Mouse (Mus musculus): ENCODE measurements at regions not wholly inside any gene's neighbourhood (a gene's known extent, or its start where the extent isn't known, plus 50 kb on each side); places are given as distances from the start of the nearest gene placed in this dataset.

DNA sequence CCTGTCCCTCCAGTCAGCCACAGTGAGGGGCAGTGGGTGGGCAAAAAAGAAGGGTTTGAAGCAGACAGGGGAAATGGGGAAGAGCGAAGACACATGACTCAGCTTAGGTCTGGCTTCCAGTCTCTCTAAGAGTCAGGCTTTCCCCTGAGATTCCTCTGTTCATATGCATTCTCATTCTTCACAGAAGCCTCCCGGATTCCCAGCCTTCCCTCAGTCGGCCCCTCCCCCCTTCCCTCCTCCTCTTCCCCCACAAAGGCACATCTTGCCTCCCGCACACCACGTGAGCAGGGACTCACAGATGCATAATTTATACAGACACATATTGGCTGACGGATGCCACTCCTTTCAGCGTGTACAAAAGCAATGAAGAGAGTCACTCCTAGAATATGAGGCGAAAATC is 259.8 kb downstream of the Sox11 start:
- 7% methylated on average over 8 of the region's 8 CpGs for whole genome bisulfite sequencing
- H3K27ac ChIP-seq (replicated peaks; ENCODE audit: low read depth, low read length) = no peak overlapping the region
- H3K4me1 ChIP-seq (ENCODE audit: control insufficient read depth, insufficient read depth, low read length) = peaks cover 10% of the 10 kb centered on the region
- peak overlapping the region; percentile 20 for H3K4me3 ChIP-seq (replicated peaks; ENCODE audit: low read length)
- H3K27me3 ChIP-seq (ENCODE audit: control insufficient read depth, insufficient read depth, low read length) = no peaks in the 10 kb centered on the region
- no peak overlapping the region; the same call in 1 of the 2 replicates for H3K9ac ChIP-seq (ENCODE audit: low read depth, low read length, severe bottlenecking)
- TF ChIP-seq POLR2A (IDR thresholded peaks at IDR 0.05; ENCODE audit: borderline replicate concordance, extremely low read depth, insufficient read depth, insufficient read length) = no peak
- ATAC-seq (ENCODE audit: low FRiP score, low read depth) = peak; percentile 82
- peak; percentile 65 for DNase-seq (ENCODE audit: low spot score)
- H3K9me3 ChIP-seq (ENCODE audit: control insufficient read depth, low read length) = no peaks in the 10 kb centered on the region
- H3K36me3 ChIP-seq (ENCODE audit: control insufficient read depth, insufficient read depth, low read length) = no peaks in the 10 kb centered on the region
- H3K4me2 ChIP-seq (replicated peaks; ENCODE audit: low read depth, low read length, severe bottlenecking) = peak overlapping the region; percentile 44

DNA sequence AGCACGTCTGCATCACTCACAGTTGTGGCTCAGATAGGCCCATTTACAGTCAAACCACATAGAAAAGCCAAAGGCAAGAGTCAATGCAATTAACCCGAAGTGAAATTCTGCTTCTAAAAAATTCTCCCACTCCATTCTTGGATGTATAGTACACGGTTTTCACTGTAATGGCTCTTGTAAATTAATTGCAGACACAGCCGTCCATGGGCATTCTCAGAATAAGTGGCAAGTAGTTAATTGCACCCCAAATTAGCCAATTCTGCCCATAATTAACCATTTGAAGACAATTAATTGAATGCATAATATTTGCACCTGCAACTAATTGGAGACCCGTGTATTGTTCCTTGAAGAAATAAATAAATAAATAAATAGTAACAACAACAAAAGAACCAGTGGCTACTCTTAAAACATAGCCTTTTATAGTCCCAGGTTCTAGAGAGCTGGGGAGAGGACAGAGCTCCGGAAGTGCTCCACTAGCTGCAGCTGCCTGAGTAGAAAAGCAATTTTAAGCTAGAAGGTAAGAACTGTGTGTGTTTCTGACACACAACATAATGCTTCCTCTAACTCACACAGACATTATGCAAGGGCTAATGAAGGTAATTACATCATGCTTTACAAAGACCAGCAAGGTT is 266.2 kb downstream of the Sox11 start:
- Histone ChIP-seq H3K27me3 (ENCODE audit: control insufficient read depth, insufficient read depth, low read length) (no peaks in the 10 kb centered on the region), H3K9me3 (ENCODE audit: control insufficient read depth, low read length) (no peaks in the 10 kb centered on the region), H3K4me2 (replicated peaks; ENCODE audit: low read depth, low read length, severe bottlenecking) (no peak overlapping the region), H3K27ac (replicated peaks; ENCODE audit: low read depth, low read length) (no peak overlapping the region), H3K9ac (ENCODE audit: low read depth, low read length, severe bottlenecking) (no peak overlapping the region), H3K36me3 (ENCODE audit: control insufficient read depth, insufficient read depth, low read length) (no peaks in the 10 kb centered on the region), H3K4me3 (replicated peaks; ENCODE audit: low read length) (no peak overlapping the region), H3K4me1 (ENCODE audit: control insufficient read depth, insufficient read depth, low read length) (no peaks in the 10 kb centered on the region)
- ATAC-seq (ENCODE audit: low FRiP score, low read depth) (no peak), DNase-seq (ENCODE audit: low spot score) (no peak)
- 28% methylated on average over 6 of the region's 6 CpGs for whole genome bisulfite sequencing
- TF ChIP-seq POLR2A (IDR thresholded peaks at IDR 0.05; ENCODE audit: borderline replicate concordance, extremely low read depth, insufficient read depth, insufficient read length) = no peak

DNA sequence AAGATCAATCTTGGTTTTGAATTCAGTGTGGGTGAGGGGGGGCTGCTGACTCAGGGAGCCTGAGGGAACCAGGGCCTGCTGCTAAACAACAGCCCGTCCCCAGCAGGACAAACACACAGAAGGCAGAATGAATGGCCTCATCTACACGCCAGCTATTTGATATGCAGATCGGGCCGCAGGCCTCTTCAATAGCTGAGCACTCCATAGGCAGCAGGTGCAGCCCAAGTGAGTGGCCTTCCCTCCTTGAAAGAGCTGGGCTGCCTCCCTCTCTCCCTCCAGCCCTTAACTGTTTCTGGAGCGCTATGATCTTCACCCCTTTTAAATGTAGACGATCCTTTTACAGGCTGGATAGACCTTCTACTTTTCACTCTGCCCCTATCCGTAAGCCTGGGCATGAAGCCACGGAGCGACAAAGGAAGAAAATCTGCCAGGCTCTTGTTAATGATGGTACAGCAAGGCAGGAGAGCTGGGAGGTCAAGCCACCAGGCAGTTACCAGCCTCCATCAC is 277.3 kb downstream of the Sox11 start:
- Histone ChIP-seq H3K4me2 (replicated peaks; ENCODE audit: low read depth, low read length, severe bottlenecking) (no peak overlapping the region), H3K4me1 (ENCODE audit: control insufficient read depth, insufficient read depth, low read length) (peaks cover 14% of the 10 kb centered on the region), H3K27ac (replicated peaks; ENCODE audit: low read depth, low read length) (no peak overlapping the region), H3K36me3 (ENCODE audit: control insufficient read depth, insufficient read depth, low read length) (no peaks in the 10 kb centered on the region), H3K27me3 (ENCODE audit: control insufficient read depth, insufficient read depth, low read length) (no peaks in the 10 kb centered on the region), H3K9ac (ENCODE audit: low read depth, low read length, severe bottlenecking) (no peak overlapping the region), H3K9me3 (ENCODE audit: control insufficient read depth, low read length) (no peaks in the 10 kb centered on the region), H3K4me3 (replicated peaks; ENCODE audit: low read length) (no peak overlapping the region)
- no peak for ATAC-seq (ENCODE audit: low FRiP score, low read depth)
- WGBS = 38% methylated on average over 9 of the region's 9 CpGs
- no peak for DNase-seq (ENCODE audit: low spot score)
- TF ChIP-seq POLR2A (IDR thresholded peaks at IDR 0.05; ENCODE audit: borderline replicate concordance, extremely low read depth, insufficient read depth, insufficient read length) = no peak

DNA sequence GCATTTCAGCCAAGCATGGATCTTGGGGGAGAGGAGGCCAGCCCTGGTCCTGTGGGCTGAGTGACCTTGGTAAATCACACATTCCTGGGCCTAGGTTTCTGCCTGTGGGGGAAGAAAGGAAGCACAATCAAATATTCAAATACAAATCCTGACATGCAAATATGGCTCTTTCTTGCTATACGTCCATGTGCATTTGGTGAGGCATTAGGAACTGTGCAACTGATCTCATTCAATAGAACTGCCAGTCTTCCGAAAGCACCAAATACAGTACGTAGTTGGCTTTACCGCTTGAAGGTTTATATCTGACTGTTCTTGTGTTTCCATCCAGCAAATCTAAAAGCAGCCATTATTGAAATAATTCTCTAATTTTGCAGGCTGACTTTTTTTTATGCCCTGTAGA is 278.9 kb downstream of the Sox11 start:
- TF ChIP-seq POLR2A (IDR thresholded peaks at IDR 0.05; ENCODE audit: borderline replicate concordance, extremely low read depth, insufficient read depth, insufficient read length) = no peak
- ATAC-seq (ENCODE audit: low FRiP score, low read depth) = no peak

DNA sequence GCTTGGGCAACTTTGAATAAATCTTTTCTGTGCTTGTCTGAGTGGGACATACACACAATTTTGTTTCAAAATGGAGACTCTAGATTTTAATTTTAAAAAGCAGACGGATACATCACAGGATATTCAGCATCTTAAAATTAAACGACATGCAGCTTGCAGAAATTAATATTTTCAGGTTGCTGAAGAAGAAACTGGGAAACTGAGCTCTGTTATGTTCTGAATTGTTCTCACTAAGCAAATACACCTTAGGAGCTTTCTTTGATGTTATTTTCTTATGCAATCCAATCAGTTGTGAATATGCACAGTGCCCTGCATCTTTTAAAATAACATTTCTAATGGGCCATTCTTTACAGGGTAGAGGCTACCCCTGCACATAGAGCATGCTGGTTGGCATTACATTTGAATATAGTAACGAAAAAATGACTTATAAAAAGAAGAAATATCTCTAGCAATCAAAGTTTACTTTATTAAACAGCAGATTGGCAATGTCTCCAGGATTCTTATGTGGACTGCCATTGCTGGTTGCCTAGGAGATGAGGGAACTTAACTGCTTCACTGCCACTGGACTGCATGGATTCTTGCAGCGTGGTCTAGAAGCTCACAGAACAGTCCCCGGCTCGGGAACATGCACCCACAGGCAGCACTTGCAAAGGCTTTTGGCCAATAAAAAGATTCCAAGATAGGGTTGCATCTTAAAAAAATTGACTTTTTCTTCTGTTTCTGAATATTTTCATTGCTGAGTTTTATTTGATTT is 279.7 kb downstream of the Sox11 start:
- peaks cover 14% of the 10 kb centered on the region for H3K4me1 ChIP-seq (ENCODE audit: control insufficient read depth, insufficient read depth, low read length)
- DNase-seq (ENCODE audit: low spot score) (no peak), ATAC-seq (ENCODE audit: low FRiP score, low read depth) (no peak)
- no peak overlapping the region; the same call in 1 of the 2 replicates for H3K27ac ChIP-seq (replicated peaks; ENCODE audit: low read depth, low read length)
- peak overlapping the region; percentile 27; the same call in 1 of the 2 replicates for H3K4me3 ChIP-seq (replicated peaks; ENCODE audit: low read length)
- no peaks in the 10 kb centered on the region for H3K36me3 ChIP-seq (ENCODE audit: control insufficient read depth, insufficient read depth, low read length)
- no peak for TF ChIP-seq POLR2A (IDR thresholded peaks at IDR 0.05; ENCODE audit: borderline replicate concordance, extremely low read depth, insufficient read depth, insufficient read length)
- no peaks in the 10 kb centered on the region for H3K27me3 ChIP-seq (ENCODE audit: control insufficient read depth, insufficient read depth, low read length)
- H3K9me3 ChIP-seq (ENCODE audit: control insufficient read depth, low read length) = no peaks in the 10 kb centered on the region
- peak overlapping the region; percentile 62 for H3K4me2 ChIP-seq (replicated peaks; ENCODE audit: low read depth, low read length, severe bottlenecking)
- WGBS = 63% methylated on average over 6 of the region's 6 CpGs
- H3K9ac ChIP-seq (ENCODE audit: low read depth, low read length, severe bottlenecking) = no peak overlapping the region

More for the DNA sequence above, 278.9 kb downstream of the Sox11 start:
- DNase-seq (ENCODE audit: low spot score) = no peak
- H3K9ac ChIP-seq (ENCODE audit: low read depth, low read length, severe bottlenecking) = no peak overlapping the region
- H3K36me3 ChIP-seq (ENCODE audit: control insufficient read depth, insufficient read depth, low read length) = no peaks in the 10 kb centered on the region
- WGBS = 93% methylated on average over 4 of the region's 4 CpGs
- no peak overlapping the region for H3K27ac ChIP-seq (replicated peaks; ENCODE audit: low read depth, low read length)
- H3K4me3 ChIP-seq (replicated peaks; ENCODE audit: low read length) = no peak overlapping the region
- no peak overlapping the region for H3K4me2 ChIP-seq (replicated peaks; ENCODE audit: low read depth, low read length, severe bottlenecking)
- H3K27me3 ChIP-seq (ENCODE audit: control insufficient read depth, insufficient read depth, low read length) = no peaks in the 10 kb centered on the region
- H3K9me3 ChIP-seq (ENCODE audit: control insufficient read depth, low read length) = no peaks in the 10 kb centered on the region
- peaks cover 14% of the 10 kb centered on the region for H3K4me1 ChIP-seq (ENCODE audit: control insufficient read depth, insufficient read depth, low read length)
